Mouse (Mus musculus): Measurements from ENCODE around the gene Cers6. TPM values are rescaled to one million over a fixed set of nuclear protein-coding genes. Genes with fewer than 3 reads are reported as not detected.

Gene Cers6
- polyA plus RNA-seq, 1 experiment: 18.3 TPM

GRCm38 (mm10) chr2:69096821-69097220 lies 235.6 kb downstream of the Cers6 start:
- 81% methylated on average over 4 of the region's 4 CpGs for WGBS
- no peak for DNase-seq (ENCODE audit: low read depth, low spot score)

GRCm38 (mm10) chr2:69097526-69097925 lies 236.3 kb downstream of the Cers6 start:
- 97% methylated on average over 2 of the region's 2 CpGs for WGBS
- DNase-seq (ENCODE audit: low read depth, low spot score): no peak

- DNase-seq (ENCODE audit: low read depth, low spot score): no peak
- 91% methylated on average over 3 of the region's 3 CpGs for WGBS
Measured at GRCm38 (mm10) chr2:69098701-69099100, 237.5 kb downstream of the Cers6 start.

- 97% methylated on average over 7 of the region's 7 CpGs for WGBS
Measured at GRCm38 (mm10) chr2:69099147-69099546, 237.9 kb downstream of the Cers6 start.

GRCm38 (mm10) chr2:69100706-69101105 lies 239.5 kb downstream of the Cers6 start:
- 8% methylated on average over 3 of the region's 3 CpGs for WGBS
- DNase-seq (ENCODE audit: low read depth, low spot score): peak; percentile 25

More at GRCm38 (mm10) chr2:69099147-69099546, 237.9 kb downstream of the Cers6 start:
- no peak for DNase-seq (ENCODE audit: low read depth, low spot score)

GRCm38 (mm10) chr2:69103526-69103925 lies 242.3 kb downstream of the Cers6 start:
- 86% methylated on average over 3 of the region's 3 CpGs for WGBS
- DNase-seq (ENCODE audit: low read depth, low spot score): no peak

- WGBS: 75% methylated on average over 10 of the region's 10 CpGs
- DNase-seq (ENCODE audit: low read depth, low spot score): no peak
Measured at GRCm38 (mm10) chr2:69104511-69105145, 243.4 kb downstream of the Cers6 start.

GRCm38 (mm10) chr2:69109246-69109645 lies 248.0 kb downstream of the Cers6 start:
- no peak for DNase-seq (ENCODE audit: low read depth, low spot score)
- WGBS: 66% methylated on average over 5 of the region's 5 CpGs

GRCm38 (mm10) chr2:69109710-69110109 lies 248.5 kb downstream of the Cers6 start:
- WGBS: 64% methylated on average over 7 of the region's 7 CpGs
- DNase-seq (ENCODE audit: low read depth, low spot score): no peak

GRCm38 (mm10) chr2:69112609-69113008 lies 251.4 kb downstream of the Cers6 start:
- no peak for DNase-seq (ENCODE audit: low read depth, low spot score)
- 95% methylated on average over 5 of the region's 5 CpGs for WGBS

- no peak for DNase-seq (ENCODE audit: low read depth, low spot score)
Measured at GRCm38 (mm10) chr2:69113829-69114547, 252.7 kb downstream of the Cers6 start.

GRCm38 (mm10) chr2:69115921-69116320 lies 254.7 kb downstream of the Cers6 start:
- DNase-seq (ENCODE audit: low read depth, low spot score): no peak
- 80% methylated on average over 3 of the region's 3 CpGs for WGBS

More at GRCm38 (mm10) chr2:69113829-69114547, 252.7 kb downstream of the Cers6 start:
- WGBS: 73% methylated on average over 10 of the region's 10 CpGs

GRCm38 (mm10) chr2:69116767-69117166 lies 255.5 kb downstream of the Cers6 start:
- no peak for DNase-seq (ENCODE audit: low read depth, low spot score)
- 62% methylated on average over 4 of the region's 4 CpGs for WGBS

GRCm38 (mm10) chr2:69118994-69119393 lies 257.8 kb downstream of the Cers6 start:
- no peak for DNase-seq (ENCODE audit: low read depth, low spot score)
- 79% methylated on average over 1 of the region's 1 CpGs for WGBS

- DNase-seq (ENCODE audit: low read depth, low spot score): no peak
- WGBS: 68% methylated on average over 2 of the region's 2 CpGs
Measured at GRCm38 (mm10) chr2:69119718-69120117, 258.5 kb downstream of the Cers6 start.

GRCm38 (mm10) chr2:69121681-69122080 lies 260.4 kb downstream of the Cers6 start:
- WGBS: 80% methylated on average over 4 of the region's 4 CpGs
- DNase-seq (ENCODE audit: low read depth, low spot score): no peak

- WGBS: 82% methylated on average over 3 of the region's 3 CpGs
- no peak for DNase-seq (ENCODE audit: low read depth, low spot score)
Measured at GRCm38 (mm10) chr2:69125425-69125824, 264.2 kb downstream of the Cers6 start.

- 80% methylated on average over 7 of the region's 7 CpGs for WGBS
- DNase-seq (ENCODE audit: low read depth, low spot score): no peak
Measured at GRCm38 (mm10) chr2:69128321-69128720, 267.1 kb downstream of the Cers6 start.

GRCm38 (mm10) chr2:69128921-69129395 lies 267.7 kb downstream of the Cers6 start:
- WGBS: 63% methylated on average over 10 of the region's 10 CpGs
- DNase-seq (ENCODE audit: low read depth, low spot score): no peak

GRCm38 (mm10) chr2:69129425-69130210 lies 268.4 kb downstream of the Cers6 start:
- DNase-seq (ENCODE audit: low read depth, low spot score): no peak
- 77% methylated on average over 7 of the region's 7 CpGs for WGBS

Measured in large intestine, adult 2 months (tissue).